Mouse (Mus musculus) CD4-positive naive resting alpha-beta T cell, adult 57 days (primary cell): Measurements from ENCODE around the gene Gemin7. TPM values are rescaled to one million over a fixed set of nuclear protein-coding genes. Genes with fewer than 3 reads are reported as not detected.

Experiments
- total RNA-seq: library from RNA; stranded (reverse); gene quantifications from one replicate; pipeline ENCODE4 v1.2.4, GENCODE M21; 2023

Gene Gemin7
- total RNA-seq, result 52.5 TPM

GRCm38 (mm10) chr7:19577141-19577852, at the start of gene Gemin7, which contains the start of gene Zfp296:
TSS of gene Gemin7 (minus strand) at chr7:19577595.
TSS of gene Zfp296 (plus strand) at chr7:19577287.

DNA sequence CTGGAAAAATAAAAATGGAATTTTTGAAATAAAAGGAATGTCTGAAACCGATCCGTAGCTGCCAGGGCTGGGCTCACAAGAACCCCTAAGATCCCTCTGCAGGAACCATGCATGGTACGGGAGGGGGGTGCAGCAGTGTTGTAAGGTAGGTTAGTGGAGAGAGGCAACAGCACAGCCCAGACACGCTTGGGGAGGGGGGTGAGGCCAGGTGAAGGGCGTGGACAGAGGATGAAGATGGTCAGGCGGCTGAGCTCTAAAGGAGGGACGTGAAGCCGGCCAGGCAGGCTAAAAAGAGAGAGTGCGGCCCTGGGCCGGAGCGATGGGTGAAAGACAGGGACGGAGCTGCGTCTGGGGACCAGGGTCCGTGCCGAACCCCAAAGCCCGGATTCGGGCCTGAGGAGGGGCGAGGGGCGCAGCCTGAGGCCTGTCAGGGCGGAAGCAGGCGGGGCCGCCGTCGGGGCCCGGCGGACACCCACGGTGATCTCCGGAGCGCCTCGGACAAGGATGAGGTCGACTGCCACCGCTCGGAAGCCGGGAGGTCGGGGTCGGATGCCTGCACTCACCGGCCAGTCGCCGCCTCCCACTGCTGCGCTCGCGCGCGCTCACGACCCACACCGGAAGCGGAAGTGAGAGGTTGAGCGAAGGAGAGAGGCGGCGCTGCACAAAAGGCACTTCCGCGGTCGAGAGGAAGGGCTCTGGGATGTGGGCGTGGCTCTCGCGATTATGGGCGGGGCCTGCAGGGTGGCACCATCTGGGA, 26.6 kb upstream of the Gemin7 start, which contains the start of gene Clasrp:
Gene Clasrp (minus strand): TSS at position 638 of the 757 bp plus-strand sequence.

GRCm38 (mm10) chr7:19562643-19563410, 14.6 kb downstream of the Gemin7 start, which contains the start of gene Ppp1r37:
TSS of gene Ppp1r37 (minus strand) at chr7:19563076.

GRCm38 (mm10) chr7:19517652-19518365, 59.6 kb downstream of the Gemin7 start, which contains the start of gene Nkpd1:
TSS of gene Nkpd1 (plus strand) at chr7:19517838.

Other genes with a start within 250 kb of the Gemin7 start
- 55.4 TPM for gene Ercc1, start 232.8 kb downstream of the Gemin7 start, total RNA-seq
- 15.5 TPM for gene Cd3eap, start 218.1 kb downstream of the Gemin7 start, total RNA-seq
- gene Ppp1r13l, start 217.8 kb downstream of the Gemin7 start, total RNA-seq, result 1.5 TPM
- 74.3 TPM for gene Ercc2, start 195.6 kb downstream of the Gemin7 start, total RNA-seq
- 7.1 TPM for gene Klc3, start 173.5 kb downstream of the Gemin7 start, total RNA-seq
- gene Ckm, start 172.8 kb downstream of the Gemin7 start, total RNA-seq, result not detected
- gene Mark4, start 118.8 kb downstream of the Gemin7 start, total RNA-seq, result 34.7 TPM
- not detected for gene Exoc3l2, start 114.3 kb downstream of the Gemin7 start, total RNA-seq
- 4.1 TPM for gene Bloc1s3, start 69.2 kb downstream of the Gemin7 start, total RNA-seq
- 25.3 TPM for gene Trappc6a, start 69.2 kb downstream of the Gemin7 start, total RNA-seq
- not detected for gene Nkpd1, start 59.8 kb downstream of the Gemin7 start, total RNA-seq
- 61.6 TPM for gene Ppp1r37, start 14.5 kb downstream of the Gemin7 start, total RNA-seq
- 0.83 TPM for gene Zfp296, start 308 bp downstream of the Gemin7 start, total RNA-seq
- 84.2 TPM for gene Clasrp, start 26.9 kb upstream of the Gemin7 start, total RNA-seq
- gene Relb, start 51.8 kb upstream of the Gemin7 start, total RNA-seq, result 56.3 TPM
- gene Clptm1, start 87.4 kb upstream of the Gemin7 start, total RNA-seq, result 76.6 TPM
- not detected for gene Apoc2, start 100.3 kb upstream of the Gemin7 start, total RNA-seq
- not detected for gene Gm44805, start 103.8 kb upstream of the Gemin7 start, total RNA-seq
- gene Apoc4, start 103.9 kb upstream of the Gemin7 start, total RNA-seq, result not detected
- 2.0 TPM for gene Apoc1, start 115.1 kb upstream of the Gemin7 start, total RNA-seq
- gene Apoe, start 121.6 kb upstream of the Gemin7 start, total RNA-seq, result 38.1 TPM
- 56.8 TPM for gene Tomm40, start 137.8 kb upstream of the Gemin7 start, total RNA-seq
- 0.62 TPM for gene Nectin2, start 172.9 kb upstream of the Gemin7 start, total RNA-seq
- 2.0 TPM for gene Bcam, start 193.4 kb upstream of the Gemin7 start, total RNA-seq
- not detected for gene Cblc, start 219.2 kb upstream of the Gemin7 start, total RNA-seq
- gene Bcl3, start 245.2 kb upstream of the Gemin7 start, total RNA-seq, result 35.9 TPM